Mouse (Mus musculus) adrenal gland, postnatal 25 days (tissue): ENCODE results near the gene Rps25. TPM values are rescaled to one million over a fixed set of nuclear protein-coding genes. Genes with fewer than 3 reads are reported as not detected.
A peak's percentile ranks its signal among the peaks of the same experiment; 100 is the strongest.
"Not testable (repeated sequence)": the region's sequence is repeated elsewhere in the genome, so short reads cannot be mapped to it uniquely, and the experiment has no call there.

Source experiments
- DNase-seq: peaks from one replicate; pipeline ENCODE4 v3.0.0; 2021; ENCODE audit warnings: mixed read lengths
- total RNA-seq: library from RNA; stranded (reverse); gene quantifications from 2 replicates; pipeline ENCODE4 v1.2.3, GENCODE M21; 2021

Gene Rps25
- total RNA-seq, 1 experiment from 2014 or later: 1,176 TPM

DNA sequence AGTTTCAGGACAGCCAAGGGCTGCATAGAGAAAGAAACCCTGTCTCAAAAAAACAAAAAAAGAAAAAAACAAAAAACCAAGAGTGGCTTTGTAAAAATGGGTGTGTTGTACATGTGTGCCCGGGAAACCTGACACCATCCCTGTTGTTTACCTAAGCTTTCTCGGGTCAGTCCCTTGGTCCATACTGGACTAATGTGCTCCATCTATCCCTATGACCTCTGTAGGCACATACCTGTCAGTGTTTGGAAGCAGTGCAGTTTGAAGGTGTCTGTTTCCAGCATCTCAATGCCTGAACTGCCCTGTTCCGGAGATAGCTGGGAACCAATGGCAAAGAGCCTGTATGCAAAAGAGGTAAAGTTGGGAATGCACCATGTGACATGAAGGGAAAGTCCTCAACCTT is 1.9 kb upstream of the Rps25 start:
- DNase-seq: no peak

GRCm38 (mm10) chr9:44407752-44408097 is 786 bp downstream of the Rps25 start:
- DNase-seq: no peak

- DNase-seq: not testable (repeated sequence)
Measured at GRCm38 (mm10) chr9:44408693-44409092, 1.8 kb downstream of the Rps25 start.

DNA sequence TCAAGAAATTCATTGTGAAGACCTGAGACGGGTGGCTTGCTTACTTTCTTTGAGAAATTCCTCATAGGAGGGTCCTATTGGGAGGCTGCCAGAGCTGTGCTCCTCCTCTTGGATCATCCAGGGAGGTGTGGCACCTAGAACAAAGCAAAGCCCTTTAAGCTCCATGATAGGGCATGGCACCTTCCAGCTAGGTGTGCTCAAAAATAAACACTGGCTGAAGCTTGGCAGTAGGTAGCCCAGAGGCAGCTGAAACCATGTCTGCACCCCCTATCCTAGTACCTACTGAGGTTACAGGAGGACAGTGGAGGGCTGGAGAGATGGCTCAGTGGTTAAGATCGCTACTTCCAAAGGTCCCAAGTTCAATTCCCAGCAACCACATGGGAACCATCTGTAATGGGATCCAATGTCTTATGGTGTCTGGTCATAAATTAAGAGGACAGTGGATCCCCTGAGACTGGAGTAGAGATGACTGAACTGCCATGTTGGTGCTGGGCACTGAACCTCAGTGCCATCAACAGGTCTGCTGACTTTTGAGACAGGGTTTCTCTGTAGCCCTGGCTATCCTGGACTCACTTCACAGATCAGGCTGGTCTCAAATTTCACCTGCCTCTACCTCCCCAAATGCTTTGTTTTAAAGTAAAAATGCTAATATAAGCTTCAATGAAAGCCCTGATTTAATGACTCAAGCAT is 3.9 kb downstream of the Rps25 start:
- DNase-seq: no peak

- DNase-seq: no peak
Measured at GRCm38 (mm10) chr9:44411601-44412130, 4.7 kb downstream of the Rps25 start.

DNA sequence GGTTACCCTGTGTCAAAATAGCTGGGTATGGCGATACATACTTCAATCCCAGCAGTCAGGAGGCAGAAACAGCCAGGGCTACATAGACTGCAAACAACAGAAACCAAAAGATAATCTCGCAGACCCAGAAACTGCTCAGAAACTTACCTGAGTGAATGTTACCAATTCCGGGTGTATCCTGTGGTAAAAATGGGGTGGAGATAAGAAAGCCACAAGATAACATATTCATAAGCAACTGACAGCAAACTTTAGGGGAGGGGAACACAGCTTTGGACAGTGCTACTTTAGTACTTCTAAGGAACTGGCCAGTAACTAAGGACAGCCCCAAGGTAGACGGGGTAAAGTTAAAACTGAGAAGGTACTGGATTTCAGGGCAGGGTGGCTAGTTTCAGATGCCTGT is 5.4 kb downstream of the Rps25 start:
- no peak for DNase-seq

DNA sequence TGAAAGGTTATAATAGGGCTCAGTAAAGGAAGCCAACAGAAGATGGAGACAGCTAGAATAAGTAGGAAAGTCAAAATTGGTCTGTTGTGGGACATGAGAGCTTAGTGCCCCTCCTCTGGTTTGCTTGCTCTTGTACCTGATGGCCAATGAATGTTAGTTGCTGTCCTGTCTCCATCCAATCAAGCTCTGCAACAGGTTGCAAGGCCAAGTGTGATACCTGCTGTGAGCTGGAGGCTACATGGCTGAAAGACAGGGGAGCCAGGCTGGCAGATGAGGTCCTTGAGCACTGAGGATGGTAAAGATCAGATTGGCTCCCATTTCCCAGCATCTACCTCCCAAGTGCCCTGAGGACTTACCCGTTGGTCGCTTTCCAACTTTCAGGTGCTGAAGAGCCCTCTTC is 5.8 kb downstream of the Rps25 start:
- no peak for DNase-seq

GRCm38 (mm10) chr9:44417156-44417891 is 10.4 kb downstream of the Rps25 start:
- no peak for DNase-seq

DNA sequence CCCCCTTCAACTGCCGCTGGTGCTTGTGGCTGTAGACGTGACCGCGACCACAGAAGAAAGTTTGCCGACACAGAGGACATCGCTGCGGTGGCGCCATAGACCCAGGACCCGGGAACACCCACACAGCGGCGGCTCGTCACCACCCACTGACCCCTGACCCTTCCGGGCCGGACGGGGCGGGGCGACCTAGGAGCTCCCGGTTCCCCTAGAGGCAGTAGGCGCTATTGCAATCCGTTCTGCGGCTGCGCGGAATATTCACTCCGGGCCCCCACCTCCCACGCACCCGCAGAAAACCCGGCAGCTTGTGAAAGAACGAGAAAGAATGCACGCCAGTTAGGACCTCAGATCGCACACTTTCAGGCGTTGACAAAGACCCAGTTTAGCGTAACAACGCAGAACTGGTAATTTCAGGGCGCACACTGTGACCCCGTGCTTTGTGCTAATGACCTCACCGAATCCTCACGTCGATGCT is 11.0 kb downstream of the Rps25 start:
- DNase-seq: peak; percentile 97

- no peak for DNase-seq
Measured at GRCm38 (mm10) chr9:44418519-44419385, 11.8 kb downstream of the Rps25 start, which contains the start of gene Ccdc84. Gene Ccdc84 (minus strand): TSS chr9:44418569.

- not testable (repeated sequence) for DNase-seq
Measured at GRCm38 (mm10) chr9:44419730-44420129, 12.8 kb downstream of the Rps25 start.

- DNase-seq: no peak
Measured at GRCm38 (mm10) chr9:44420280-44420898, 13.4 kb downstream of the Rps25 start.

GRCm38 (mm10) chr9:44423576-44423975 is 16.6 kb downstream of the Rps25 start:
- no peak for DNase-seq

- no peak for DNase-seq
Measured at GRCm38 (mm10) chr9:44432577-44433185, 25.7 kb downstream of the Rps25 start.

GRCm38 (mm10) chr9:44435747-44436146 is 28.8 kb downstream of the Rps25 start:
- DNase-seq: no peak

DNA sequence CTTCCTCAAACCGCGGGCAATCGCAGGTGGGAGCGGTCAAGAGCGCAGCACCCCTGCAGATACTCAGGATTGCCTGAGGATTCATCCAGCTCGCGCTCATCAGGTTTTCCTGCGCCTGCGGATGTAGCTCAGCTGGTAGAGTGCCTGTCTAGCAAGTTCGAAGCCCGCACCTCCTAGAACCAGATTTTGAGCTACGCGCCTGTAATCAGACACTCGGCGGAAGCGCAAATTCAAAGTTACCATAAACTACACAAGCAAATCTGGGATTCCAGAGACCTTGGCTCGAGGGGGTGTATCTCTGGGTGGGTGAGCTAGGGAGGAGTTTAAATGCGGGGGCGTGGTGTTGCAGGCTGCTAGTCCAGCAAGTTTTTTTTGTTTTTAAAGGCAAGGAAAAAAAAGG is 34.0 kb downstream of the Rps25 start, which contains the start of gene Foxr1:
Foxr1 (minus strand) TSS at position 176 of the 400 bp plus-strand sequence.
- DNase-seq: no peak

GRCm38 (mm10) chr9:44444402-44445025 is 37.6 kb downstream of the Rps25 start:
- DNase-seq: not testable (repeated sequence)

GRCm38 (mm10) chr9:44450387-44450786 is 43.4 kb downstream of the Rps25 start:
- DNase-seq: no peak

- DNase-seq: peak; percentile 85
Measured at GRCm38 (mm10) chr9:44454132-44454890, 47.4 kb downstream of the Rps25 start.

GRCm38 (mm10) chr9:44454891-44455220 is 47.9 kb downstream of the Rps25 start, which contains the start of gene Upk2:
Gene Upk2 (minus strand): TSS chr9:44454976.
- DNase-seq: no peak
